Comparison of ENCODE assay signal across 8 mouse cellular contexts in genomic region chr2:155691723-155692493, GRCm38 (mm10). TPM values are rescaled to one million over a fixed set of nuclear protein-coding genes. Genes with fewer than 3 reads are reported as not detected.
A peak's percentile ranks its signal among the peaks of the same experiment; 100 is the strongest.
DNase-seq lines count a peak whose midpoint lies in the region; ATAC-seq and TF ChIP-seq lines count a peak whose summit lies in the region.

Gene Trpc4ap (minus strand): TSS chr2:155692384.

- no peaks in the 10 kb centered on the region for H3K9me3 ChIP-seq in hindbrain, postnatal 0 days (ENCODE audit: low read length)

- peak within 1 kb of the TSS; percentile 98 for H3K9ac ChIP-seq in hindbrain, postnatal 0 days (replicated peaks; ENCODE audit: low read length)

- TF ChIP-seq CTCF in gastrocnemius, adult 2 months (IDR thresholded peaks at IDR 0.05) = peak; percentile 99
- peak; percentile 98 for TF ChIP-seq CTCF in hindbrain, postnatal 0 days (IDR thresholded peaks at IDR 0.05; ENCODE audit: low read depth)
- peak; percentile 100 for TF ChIP-seq CTCF in left cerebral cortex, adult 2 months (IDR thresholded peaks at IDR 0.05)

- intact Hi-C loops in gastrocnemius, adult 2 months (cut with DNase I) = loop anchor here (2.0 to 10.0 kb wide), 2 partner anchors 121 to 253 kb away; partner anchors contain the start of genes Gdf5 and Gm15557
- intact Hi-C loops in left cerebral cortex, adult 2 months (cut with DNase I) = loop anchor here (1.0 to 2.0 kb wide), 2 partner anchors 37 to 99 kb away; partner anchors contain the start of genes Edem2 and Gss

- H3K4me2 ChIP-seq in hindbrain, postnatal 0 days (ENCODE audit: low read depth, low read length) = peak within 1 kb of the TSS; percentile 94

- no peaks in the 10 kb centered on the region; the same call in 1 of the 2 replicates for H3K4me1 ChIP-seq in hindbrain, postnatal 0 days (ENCODE audit: insufficient read depth, low read length)

- H3K27ac ChIP-seq in gastrocnemius, adult 2 months = peak within 1 kb of the TSS; percentile 98
- H3K27ac ChIP-seq in hindbrain, postnatal 0 days = peak within 1 kb of the TSS; percentile 92
- peak within 1 kb of the TSS; percentile 93 for H3K27ac ChIP-seq in left cerebral cortex, adult 2 months

- under 1% methylated on average over 68 of the region's 72 CpGs for WGBS in hindbrain, postnatal 0 days

- peak; percentile 96 for ATAC-seq in hindbrain, postnatal 0 days
- peak; percentile 98 for ATAC-seq in megakaryocyte, adult 5-6 weeks (ENCODE audit: poor library complexity, severe bottlenecking)

- no peaks in the 10 kb centered on the region for H3K27me3 ChIP-seq in hindbrain, postnatal 0 days (ENCODE audit: insufficient read depth, low read length)

- peak within 1 kb of the TSS; percentile 90 for H3K4me3 ChIP-seq in gastrocnemius, adult 2 months
- H3K4me3 ChIP-seq in hindbrain, postnatal 0 days (ENCODE audit: low read length) = peak within 1 kb of the TSS; percentile 85
- peak within 1 kb of the TSS; percentile 79 for H3K4me3 ChIP-seq in left cerebral cortex, adult 2 months

- DNase-seq in WW6 (ENCODE audit: low read depth, low spot score) = peak; percentile 88
- peak; percentile 99 for DNase-seq in cerebellum, postnatal 4 days (ENCODE audit: low spot score in 2 of 2)
- peak; percentile 97 for DNase-seq in gastrocnemius, adult 2 months
- DNase-seq in hindbrain, postnatal 0 days (ENCODE audit: low spot score) = peak; percentile 96
- peak; percentile 96 to 99 for DNase-seq in left cerebral cortex, adult 2 months (ENCODE audit: extremely low spot score in 1 of 2, low spot score in 2 of 2)
- peak; percentile 98 to 99 for DNase-seq in right cerebral cortex, adult 2 months (ENCODE audit: low spot score in 2 of 2)
- peak; percentile 97 for DNase-seq in urinary bladder, postnatal 14 days (ENCODE audit: low spot score)

- H3K36me3 ChIP-seq in hindbrain, postnatal 0 days (ENCODE audit: insufficient read depth, low read length) = no peaks in the 10 kb centered on the region

RNA-seq across cellular contexts. Expression of gene Trpc4ap, which starts in this region (rescaled TPM):
- total RNA-seq in gastrocnemius, adult 2 months (2021) = 100 to 1,000 TPM in 1 of 2 experiments, 10 to 100 TPM in 1; 93.4 to 102 TPM
- 169 and 172 TPM in 2 replicates for total RNA-seq in hindbrain, postnatal 0 days (2014; rRNA removed)
- polyA plus RNA-seq in hindbrain, postnatal 0 days (2015; fragmentation: Nextera tagmentation; extraction: Ambion mirVana) = 127 and 129 TPM in 2 replicates
- 100 to 1,000 TPM; 147 to 153 TPM for total RNA-seq in left cerebral cortex, adult 2 months (2021)
- total RNA-seq in megakaryocyte, adult 5-6 weeks (2015) = 63.0 and 80.0 TPM in 2 replicates
- 104 and 106 TPM in 2 replicates for total RNA-seq in megakaryocyte, adult 5-6 weeks (2017)

Comparison
In these comparisons a context has a peak if more than half of its experiments do, and no peak if none do; other contexts are left out.
1. Peak in every context shown above with its lines: DNase-seq, ATAC-seq, H3K4me3 ChIP-seq and H3K27ac ChIP-seq.